Mouse (Mus musculus): ENCODE data around the gene Pi4ka.

DNA sequence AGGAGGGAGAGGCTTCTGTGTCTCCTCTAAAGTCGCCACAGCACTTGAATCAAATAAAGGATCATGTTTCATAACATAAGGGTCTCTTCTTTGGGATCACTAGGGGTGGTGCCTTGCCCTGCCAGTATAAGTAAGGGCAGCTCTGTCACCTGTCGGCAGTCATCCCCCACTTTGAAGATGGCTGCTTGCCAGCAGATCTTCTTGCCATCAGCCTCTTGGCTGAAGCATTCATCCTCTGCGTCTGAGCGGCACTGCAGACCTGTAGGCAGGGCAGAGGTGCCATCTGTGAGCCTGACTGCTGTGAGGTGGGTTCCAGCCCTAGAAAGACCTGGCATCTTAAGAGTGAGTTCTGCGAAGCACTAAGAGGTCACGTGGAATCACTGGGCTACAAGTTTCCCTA lies 123.0 kb downstream of the Pi4ka start:
- TF ChIP-seq CTCF (IDR thresholded peaks at IDR 0.05; ENCODE audit: low read depth, low read length) (no peak), POLR2A (IDR thresholded peaks at IDR 0.05; ENCODE audit: extremely low read depth, insufficient read depth, low read length) (no peak)
